Mouse (Mus musculus): ENCODE data around the gene Plcl1.

DNA sequence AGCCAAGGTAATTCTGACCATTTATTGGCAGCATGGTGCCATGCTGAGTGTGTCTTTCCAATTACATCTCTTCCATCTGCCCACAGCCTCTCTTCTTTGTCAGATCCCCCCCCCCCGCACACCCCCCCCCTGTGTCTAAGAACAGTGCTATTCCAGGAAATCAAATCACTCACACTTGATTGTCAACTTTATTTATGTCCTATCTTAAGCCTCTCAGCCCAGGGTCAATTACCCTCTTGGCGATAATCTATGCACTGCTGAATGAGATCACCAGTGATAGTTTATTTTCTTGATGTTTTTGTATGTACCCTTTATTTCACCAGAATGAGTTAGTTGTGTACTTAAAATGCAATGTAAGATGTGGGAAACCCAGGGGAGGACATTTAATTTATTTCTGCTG, 176.0 kb downstream of the Plcl1 start:
- TF ChIP-seq TAL1 (conservative IDR thresholded peaks at IDR 0.05; ENCODE audit: low read depth, low read length) (no peak), CTCF (IDR thresholded peaks at IDR 0.05; ENCODE audit: low read depth, low read length) (no peak)
